ENCODE assay signal across 25 mouse cellular contexts in the genomic region with DNA sequence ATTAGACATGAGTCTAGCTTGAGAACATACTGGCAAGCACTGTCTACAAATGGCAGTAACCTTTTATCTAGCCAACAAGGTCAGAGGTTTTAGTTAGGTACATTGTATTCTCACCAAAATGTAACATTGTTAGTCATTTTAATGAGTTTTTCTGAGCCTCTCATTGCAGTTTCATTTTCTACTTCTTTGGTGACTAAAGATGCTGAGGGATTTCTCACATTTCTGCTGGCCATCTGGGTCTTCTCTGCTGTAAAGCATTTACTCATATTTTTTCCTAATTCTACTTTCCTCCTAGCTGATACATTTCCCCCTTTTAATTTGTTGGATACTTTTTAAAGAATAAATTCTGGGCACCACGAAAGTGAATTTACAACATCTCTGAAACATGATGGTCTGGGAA.
"Had no signal": no experiment of that assay in that cellular context is flagged by ENCODE, and none has a peak within 500 bp of the region (broad histone marks: within the 10 kb centered on the region; RNA-seq: fewer than 3 reads in every experiment).

No protein-coding gene starts in this region.

- H3K9ac ChIP-seq: heart, embryonic 13.5 days; heart, embryonic 15.5 days; hindbrain, embryonic 13.5 days; hindbrain, embryonic 15.5 days; kidney, embryonic 15.5 days; limb, embryonic 13.5 days; limb, embryonic 15.5 days; liver, embryonic 12.5 days; liver, embryonic 14.5 days had no signal

- H3K36me3 ChIP-seq: heart, embryonic 13.5 days; heart, embryonic 15.5 days; hindbrain, embryonic 13.5 days; hindbrain, embryonic 15.5 days; kidney, embryonic 15.5 days; limb, embryonic 13.5 days; limb, embryonic 15.5 days; liver, embryonic 12.5 days had no signal

- H3K27me3 ChIP-seq: heart, embryonic 13.5 days; heart, embryonic 15.5 days; hindbrain, embryonic 13.5 days; hindbrain, embryonic 15.5 days; kidney, embryonic 15.5 days; limb, embryonic 13.5 days; limb, embryonic 15.5 days; liver, embryonic 12.5 days had no signal

- H3K4me2 ChIP-seq: heart, embryonic 11.5 days; heart, embryonic 13.5 days; heart, embryonic 15.5 days; hindbrain, embryonic 13.5 days; hindbrain, embryonic 15.5 days; kidney, embryonic 15.5 days; limb, embryonic 13.5 days; limb, embryonic 15.5 days; liver, embryonic 12.5 days had no signal

- H3K4me3 ChIP-seq: heart, adult 2 months; heart, embryonic 13.5 days; heart, embryonic 15.5 days; hindbrain, embryonic 13.5 days; hindbrain, embryonic 15.5 days; kidney, embryonic 15.5 days; limb, embryonic 13.5 days; limb, embryonic 15.5 days; liver, embryonic 12.5 days had no signal

- H3K27ac ChIP-seq: heart, adult 2 months; heart, embryonic 13.5 days; heart, embryonic 15.5 days; hindbrain, embryonic 13.5 days; hindbrain, embryonic 15.5 days; hindbrain, postnatal 0 days; kidney, embryonic 15.5 days; kidney, postnatal 0 days; limb, embryonic 13.5 days; limb, embryonic 15.5 days; liver, embryonic 12.5 days; liver, embryonic 14.5 days had no signal

- ATAC-seq: hindbrain, postnatal 0 days; intestine, embryonic 16.5 days; liver, embryonic 12.5 days had no signal

- DNase-seq: gastrocnemius, postnatal 14 days; gastrocnemius, postnatal 36 days; heart, adult 2 months; heart, postnatal 14 days; heart, postnatal 36 days; kidney, adult 11 months; kidney, adult 2 months; kidney, adult 9 months; kidney, postnatal 14 days; kidney, postnatal 36 days; layer of hippocampus, postnatal 36 days; left cerebral cortex, postnatal 4 days had no signal

- H3K9me3 ChIP-seq: heart, embryonic 13.5 days; heart, embryonic 15.5 days; hindbrain, embryonic 13.5 days; hindbrain, embryonic 15.5 days; kidney, embryonic 15.5 days; limb, embryonic 13.5 days; limb, embryonic 15.5 days; liver, embryonic 12.5 days had no signal

- H3K4me1 ChIP-seq: heart, embryonic 13.5 days; heart, embryonic 15.5 days; hindbrain, embryonic 13.5 days; hindbrain, embryonic 15.5 days; kidney, embryonic 15.5 days; limb, embryonic 13.5 days; limb, embryonic 15.5 days; liver, embryonic 12.5 days had no signal
